Mouse (Mus musculus) lung, postnatal 0 days (tissue): Measurements from ENCODE around the gene Igf2bp2.

ENCODE experiments used
- CTCF ChIP-seq: IDR thresholded peaks from 2 replicates; pipeline ENCODE4 v1.5.1; 2016; ENCODE audit warnings: antibody characterized with exemption, mild to moderate bottlenecking
- EP300 ChIP-seq: IDR thresholded peaks from 2 replicates; pipeline ENCODE4 v1.6.1; 2016; ENCODE audit warnings: antibody characterized with exemption, mild to moderate bottlenecking, control low read depth

GRCm38 (mm10) chr16:22126936-22127335, 36.2 kb downstream of the Igf2bp2 start:
- TF ChIP-seq EP300, result no peak
- TF ChIP-seq CTCF, result no peak
